Mouse (Mus musculus) kidney, adult 8-10 months (tissue): ENCODE measurements around the gene Adora1.
"Not testable (repeated sequence)": the region's sequence is repeated elsewhere in the genome, so short reads cannot be mapped to it uniquely, and the experiment has no call there.

ENCODE experiments used
- DNase-seq, 2 experiments: peaks; one replicate each; pipeline ENCODE4 v3.0.0; 2022

The Adora1 gene

DNA sequence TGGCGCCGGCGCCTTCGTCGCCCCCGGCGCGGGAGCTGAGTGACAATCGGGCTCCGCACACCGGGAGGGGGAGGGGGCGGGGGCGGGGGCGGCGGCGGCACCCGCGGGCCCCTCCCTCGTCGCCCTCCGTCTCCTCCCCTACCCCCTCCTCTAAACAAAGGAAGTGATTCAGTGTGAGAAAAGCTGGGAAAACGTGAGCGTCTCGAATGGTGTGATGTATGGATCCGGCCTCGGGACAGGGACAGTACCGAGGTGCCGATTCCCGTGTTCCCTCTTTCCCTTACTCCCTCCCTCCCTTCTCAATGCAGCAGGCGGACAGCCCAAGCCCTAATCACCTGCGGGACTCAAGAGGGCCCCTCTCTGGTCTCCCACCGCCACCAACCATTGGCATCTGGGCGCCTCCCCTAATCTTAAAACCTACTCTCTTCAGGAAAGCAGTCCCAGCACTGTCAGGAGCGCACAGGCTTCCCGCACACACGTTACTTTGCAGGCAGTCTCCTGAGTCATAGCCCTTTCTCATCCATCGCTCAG is at the start of gene Adora1:
Gene Adora1, minus strand, starts transcription at position 41 of the 531 bp plus-strand sequence.
- no peak for DNase-seq

DNA sequence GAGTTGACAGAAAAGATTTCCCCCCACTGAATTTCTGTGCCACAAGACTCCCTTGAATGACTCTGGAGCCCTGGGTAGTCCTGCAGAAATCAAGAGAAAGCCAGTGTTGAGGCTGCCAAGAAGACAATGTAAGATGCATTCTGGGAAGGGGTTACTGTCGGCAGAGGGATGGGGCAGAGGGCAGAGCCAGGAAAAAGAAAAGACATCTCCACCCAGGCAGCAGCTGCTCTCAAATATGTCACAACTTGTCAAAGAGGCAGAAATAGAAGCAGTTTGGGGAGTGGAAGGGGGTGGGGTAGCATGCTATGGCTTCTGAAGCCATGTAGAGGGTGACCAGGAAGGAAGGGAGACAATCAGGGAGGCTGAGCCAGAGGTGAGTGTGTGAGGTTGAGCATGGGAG is 47.9 kb upstream of the Adora1 start:
- no peak for DNase-seq

DNA sequence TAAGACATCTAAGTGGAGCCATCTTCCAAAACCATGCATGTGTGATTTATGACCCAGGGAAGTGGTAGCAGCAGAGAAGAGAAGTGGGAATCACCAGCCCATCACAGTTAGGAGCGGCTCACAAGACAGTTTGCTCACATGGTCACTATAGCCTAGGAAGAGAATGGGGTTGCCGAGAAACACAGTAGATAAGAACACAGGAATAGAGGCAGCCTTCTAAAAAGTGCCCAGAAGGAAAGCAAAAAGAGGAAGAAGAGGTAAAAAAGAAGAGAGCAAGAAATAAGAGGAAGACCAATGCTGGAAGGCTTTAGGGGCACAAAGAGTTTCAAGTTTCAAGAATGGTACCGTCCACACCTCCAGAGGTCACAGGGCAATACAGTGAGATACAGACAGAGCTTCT is 47.1 kb upstream of the Adora1 start:
- DNase-seq: no peak

DNA sequence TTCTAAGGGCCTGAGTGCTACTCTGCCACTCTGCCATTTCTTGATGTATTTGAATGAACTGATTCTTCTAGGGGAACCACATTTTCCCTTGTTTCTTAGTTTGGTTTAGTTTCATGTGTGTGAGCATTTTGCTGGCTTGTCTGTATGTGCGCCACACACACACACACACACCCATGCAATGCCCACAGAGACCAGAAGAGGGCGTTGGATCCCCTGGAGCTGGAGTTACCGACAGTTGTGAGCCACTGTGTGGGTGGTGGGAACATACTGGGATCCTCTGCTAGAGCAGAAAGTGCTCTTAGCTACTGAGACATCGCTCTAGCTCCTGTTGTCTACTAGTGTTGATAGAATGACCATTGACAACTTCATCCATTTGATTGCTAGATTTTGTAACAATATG is 46.3 kb upstream of the Adora1 start:
- no peak for DNase-seq

DNA sequence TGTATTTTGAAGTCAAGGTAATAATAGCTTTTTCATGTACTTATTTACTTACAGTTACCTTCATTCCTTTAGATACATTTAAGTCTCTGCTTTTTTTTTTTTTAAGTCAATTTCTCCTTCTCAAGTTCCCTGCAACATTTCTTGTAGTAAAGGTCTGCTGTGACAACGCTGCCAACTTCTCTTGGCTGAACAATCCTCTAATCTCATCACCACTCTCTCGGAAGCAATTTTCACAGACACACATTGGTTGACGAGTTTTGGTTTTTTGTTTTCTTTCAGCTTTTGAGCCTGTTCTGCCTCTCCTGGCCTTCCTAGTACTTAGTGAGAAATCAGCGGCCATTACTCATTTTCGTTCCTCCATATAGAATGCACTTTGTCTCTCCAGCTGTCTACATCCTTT is 44.9 kb upstream of the Adora1 start:
- DNase-seq: no peak

DNA sequence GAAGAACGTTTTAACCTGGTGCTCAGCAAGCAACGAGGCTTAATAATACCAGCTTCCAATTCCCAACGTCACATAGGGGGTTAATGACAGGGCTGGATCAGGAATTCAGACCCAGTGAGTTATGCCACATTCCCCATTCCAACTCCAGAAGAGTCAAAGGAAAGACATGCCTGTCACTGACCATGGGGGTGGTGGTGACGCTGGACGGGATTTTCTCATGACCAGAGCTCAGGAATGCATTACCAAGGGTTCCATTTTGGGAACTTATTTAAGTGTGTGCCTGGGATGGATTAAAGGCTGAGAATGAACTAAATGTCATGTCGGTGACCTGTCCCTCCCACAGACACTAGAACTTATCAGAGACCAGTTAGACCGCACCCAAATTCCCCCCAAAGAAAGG is 41.6 kb upstream of the Adora1 start:
- DNase-seq: no peak

DNA sequence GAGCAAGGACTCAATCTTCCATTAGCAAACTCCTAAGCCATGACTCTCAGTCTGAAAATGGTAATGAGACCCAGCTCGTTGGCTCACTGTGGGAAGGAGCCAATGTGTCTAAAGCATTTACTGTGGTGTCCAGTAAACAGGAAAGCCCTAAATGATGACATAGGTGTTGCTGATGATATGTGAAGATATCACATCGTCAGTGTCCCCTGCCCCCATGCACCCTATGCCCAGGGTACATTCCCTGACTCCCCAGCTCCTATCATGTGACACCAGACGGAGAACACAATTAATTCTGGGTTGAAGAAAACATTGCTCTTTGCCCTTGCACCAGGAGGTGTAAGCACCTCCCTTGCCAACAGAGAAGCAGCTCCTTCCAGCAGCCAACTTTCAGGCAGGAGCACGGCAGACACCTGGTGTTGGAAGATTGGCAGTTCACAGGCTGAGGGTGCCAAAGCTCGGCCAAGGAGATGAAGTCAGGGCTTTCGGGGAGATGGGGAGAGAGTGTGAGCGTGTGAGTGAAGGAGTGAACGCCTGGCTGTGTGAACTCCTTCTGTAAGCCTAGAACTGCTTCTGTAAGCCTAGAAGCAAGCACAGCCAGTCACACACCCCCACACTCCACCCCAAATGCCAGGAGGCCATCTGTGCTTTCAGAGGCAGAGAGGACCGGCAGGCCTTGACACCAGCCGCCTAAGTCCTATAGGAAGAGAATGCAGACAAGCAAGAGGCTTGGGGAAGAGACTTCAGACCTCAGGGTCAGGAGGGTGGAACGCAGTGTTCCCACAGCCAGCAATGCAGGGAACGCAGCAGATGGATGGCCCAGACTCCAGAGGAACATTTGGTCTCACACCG is 40.6 kb upstream of the Adora1 start:
- peak; percentile 62 to 76 for DNase-seq

DNA sequence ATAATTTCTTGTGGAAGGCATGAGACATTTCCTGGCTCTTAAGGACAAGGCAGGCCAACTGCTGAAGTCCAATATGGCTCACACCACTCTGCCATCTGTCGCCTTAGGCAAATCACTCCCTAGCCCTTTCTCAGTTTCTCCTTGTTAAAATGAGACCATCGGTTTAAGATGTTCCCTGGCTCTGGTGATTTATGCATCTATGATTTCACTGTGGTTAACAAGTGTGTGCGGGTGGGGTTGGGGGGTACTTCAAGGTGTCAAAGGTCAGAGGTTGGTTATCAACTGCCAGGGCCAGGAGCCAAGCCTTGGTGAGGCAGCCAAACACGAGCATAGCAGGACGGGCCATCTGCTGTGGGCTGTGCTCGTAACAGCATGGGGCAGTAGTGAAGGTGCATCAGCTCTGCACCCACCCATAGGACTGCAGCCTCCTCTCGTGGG is 39.3 kb upstream of the Adora1 start:
- DNase-seq: no peak

DNA sequence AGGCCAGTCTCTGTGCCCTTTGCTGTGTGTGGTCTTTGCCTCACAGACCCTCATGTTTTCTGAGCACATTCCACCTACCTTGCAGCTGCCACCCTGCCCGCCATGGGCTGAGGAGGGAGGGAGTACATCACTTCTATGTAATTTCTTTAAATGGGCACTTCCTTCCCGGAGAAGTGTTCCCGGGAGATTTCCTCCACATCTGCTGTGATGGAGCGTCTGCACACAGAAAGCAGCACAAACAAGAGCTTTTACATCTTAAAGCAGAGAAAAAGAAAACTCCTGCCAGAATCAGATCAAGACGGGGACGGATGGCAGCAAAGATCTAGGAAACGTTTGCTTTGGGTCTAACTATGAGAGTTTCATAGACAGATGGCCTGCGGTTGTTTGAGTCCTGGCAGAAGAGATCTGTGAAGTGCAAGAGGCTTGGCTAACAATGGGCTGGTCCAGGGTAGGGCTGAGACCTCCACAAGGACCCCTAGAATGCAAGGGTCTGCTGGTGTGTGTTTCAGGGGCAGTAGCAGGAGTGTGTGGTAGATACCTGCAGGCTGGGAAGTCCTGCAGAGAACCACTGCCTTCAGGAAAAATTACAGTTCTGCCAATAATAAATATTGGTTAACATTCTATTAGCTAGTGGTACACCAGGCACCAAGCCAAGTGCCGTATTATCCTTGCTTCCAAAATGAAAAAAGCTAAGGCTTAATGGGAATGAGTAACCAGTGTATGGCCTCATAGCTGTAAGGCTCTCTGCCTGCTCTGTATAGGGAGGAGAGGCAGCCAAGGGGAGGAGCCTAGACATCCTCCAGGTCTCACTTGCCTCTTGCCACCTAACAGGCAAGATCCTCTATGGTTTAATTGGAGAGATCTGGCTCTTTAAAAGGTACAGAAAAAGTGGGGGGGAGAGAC is 38.5 kb upstream of the Adora1 start:
- DNase-seq: no peak

DNA sequence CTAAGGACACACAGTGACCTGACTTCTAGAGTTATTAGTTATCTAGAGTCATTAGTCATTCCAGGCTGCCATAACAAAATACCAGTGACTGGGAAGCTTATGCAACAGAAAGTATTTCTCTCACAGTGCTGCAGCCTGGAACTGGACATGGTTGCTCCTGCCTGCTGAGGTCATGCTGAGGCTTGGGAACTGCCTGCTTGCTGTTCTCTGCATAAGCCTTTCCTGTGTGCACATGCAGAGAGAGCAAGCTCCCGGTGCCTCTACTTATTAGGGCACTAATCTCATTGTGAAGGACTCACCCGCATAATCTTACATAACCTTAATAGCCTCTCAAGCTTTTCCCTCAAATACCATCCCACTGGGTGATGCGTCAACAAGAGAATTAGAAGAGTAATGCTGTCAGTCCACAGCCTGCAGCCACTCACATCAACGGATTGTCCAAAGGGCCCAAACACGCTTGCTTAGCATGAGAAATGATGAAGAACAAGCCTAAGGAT is 37.6 kb upstream of the Adora1 start:
- no peak for DNase-seq

DNA sequence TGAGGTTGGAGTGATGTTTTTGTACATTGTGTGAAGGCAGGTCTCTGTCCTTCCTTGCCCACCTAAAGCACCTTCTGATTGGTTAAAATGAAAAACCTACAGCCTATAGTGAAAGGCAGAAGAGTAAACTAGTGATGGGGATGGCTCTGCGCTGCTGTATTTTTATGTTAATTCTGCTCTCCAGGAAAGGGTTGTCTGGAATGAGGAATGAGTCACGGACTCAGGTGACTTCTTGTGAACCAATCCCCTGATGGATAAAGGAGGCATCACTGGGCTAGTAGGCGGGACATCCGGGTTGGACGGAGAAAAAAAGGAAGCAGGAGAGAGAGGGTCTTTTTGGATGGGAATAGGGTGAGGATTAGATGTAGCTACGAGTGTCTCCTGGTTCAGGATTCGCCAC is 34.8 kb upstream of the Adora1 start:
- DNase-seq: no peak

DNA sequence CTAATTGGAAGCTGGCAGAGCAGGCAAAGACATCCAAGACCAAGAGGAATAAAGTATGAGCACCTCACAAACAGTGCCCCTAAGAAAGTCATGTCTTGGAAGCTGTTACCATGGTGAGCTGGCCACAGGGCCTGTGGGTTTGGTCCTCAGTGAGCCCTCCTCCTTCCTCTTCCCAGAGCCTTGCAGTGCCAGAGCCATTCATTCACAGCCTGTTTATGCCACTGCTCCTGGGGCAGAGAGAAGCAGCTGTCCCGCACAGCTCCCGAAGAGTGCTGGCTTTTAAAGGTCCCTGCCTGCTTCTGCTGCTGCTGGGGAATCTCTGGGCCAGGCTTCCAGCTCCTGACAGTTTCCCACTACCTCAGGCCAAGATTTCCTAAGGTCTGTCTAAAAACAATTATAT is 30.6 kb upstream of the Adora1 start:
- DNase-seq: no peak

DNA sequence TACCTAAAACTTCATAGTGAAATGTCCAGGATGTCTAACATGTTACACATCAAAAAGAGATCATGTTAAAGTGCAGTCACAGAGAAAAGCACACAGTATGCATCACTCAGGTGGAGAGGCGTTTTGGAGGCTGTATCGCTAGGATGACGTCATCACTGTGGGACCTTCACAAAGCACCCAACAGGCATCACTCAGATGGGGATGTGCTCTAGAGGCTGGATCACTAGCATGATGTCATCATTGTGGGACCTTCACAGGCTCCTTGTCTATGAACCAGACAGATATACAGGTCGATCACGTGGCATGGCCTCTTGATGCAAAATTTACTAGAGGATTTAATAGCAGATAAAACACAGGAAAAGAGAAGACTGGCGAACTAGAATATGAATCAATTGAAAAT is 29.1 kb upstream of the Adora1 start:
- no peak for DNase-seq

DNA sequence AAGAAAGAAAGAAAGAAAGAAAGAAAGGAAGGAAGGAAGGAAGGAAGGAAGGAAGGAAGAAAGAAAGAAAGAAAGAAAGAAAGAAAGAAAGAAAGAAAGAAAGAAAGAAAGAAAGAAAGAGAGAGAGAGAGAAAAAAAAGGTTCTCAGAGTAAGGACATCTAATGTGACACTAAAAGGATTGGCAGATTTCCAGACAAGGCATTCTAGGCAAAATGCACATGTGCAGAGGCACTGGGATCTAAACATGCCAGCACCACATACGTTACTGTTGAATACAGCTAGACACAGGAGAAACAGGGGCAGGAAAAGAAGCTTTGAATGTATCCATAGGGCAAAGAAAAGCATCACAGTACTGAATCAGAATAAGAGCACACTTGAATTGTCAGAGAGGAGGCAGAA is 14.4 kb upstream of the Adora1 start:
- DNase-seq: not testable (repeated sequence)

DNA sequence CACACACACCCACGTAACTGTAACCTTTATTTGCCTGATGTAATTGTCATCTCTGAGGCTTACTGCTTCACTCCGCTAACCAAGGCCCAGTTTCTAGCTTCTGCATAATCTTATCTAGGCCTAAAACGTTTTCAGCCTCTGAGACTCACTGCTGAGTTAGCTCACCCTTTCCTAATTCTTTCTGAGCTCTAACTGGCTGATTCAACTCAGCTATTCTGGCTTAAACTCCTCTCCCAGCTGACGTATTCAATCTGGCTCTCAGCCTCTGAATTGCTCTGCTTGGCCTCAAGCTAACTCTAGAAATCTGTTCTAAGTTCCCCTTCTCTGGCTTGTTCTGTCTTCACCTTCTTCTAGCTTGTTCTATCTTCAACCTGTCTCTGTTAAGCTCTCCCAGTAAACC is 11.4 kb upstream of the Adora1 start:
- no peak for DNase-seq

DNA sequence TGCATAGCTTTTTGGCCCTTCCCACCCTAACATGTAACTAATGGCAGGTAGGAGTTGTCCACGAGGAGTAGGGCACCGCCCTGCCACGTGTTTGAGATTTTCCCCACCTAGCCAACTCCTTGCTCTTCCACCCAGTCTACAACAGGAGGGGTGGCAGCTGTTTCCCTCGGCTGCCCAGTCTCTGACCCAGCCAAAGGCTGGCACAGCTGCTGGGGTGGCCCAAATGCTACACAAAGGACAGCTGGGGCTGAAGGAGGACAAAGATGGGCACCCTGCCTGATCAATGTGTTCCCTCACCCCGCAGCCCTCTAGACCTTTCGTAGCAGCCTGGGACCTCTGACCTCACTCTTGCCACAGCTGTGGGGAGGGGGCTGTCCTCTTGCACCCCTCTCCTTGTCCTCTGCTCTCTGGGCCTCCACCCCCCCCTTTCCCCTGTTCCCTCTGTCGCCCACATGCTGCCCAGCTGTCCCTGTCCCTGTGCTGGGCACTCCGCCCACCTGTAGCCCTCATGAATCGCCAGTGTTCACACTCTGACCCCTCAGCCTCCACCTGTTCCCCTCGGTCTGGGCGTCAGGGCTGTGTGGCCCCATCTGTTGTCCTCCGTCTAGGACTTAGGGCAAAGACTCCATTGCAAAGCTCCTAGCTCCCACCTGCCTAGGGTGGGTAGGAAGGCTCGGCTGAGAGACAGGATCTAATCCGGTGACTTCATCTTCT is 9.9 kb upstream of the Adora1 start:
- no peak for DNase-seq

DNA sequence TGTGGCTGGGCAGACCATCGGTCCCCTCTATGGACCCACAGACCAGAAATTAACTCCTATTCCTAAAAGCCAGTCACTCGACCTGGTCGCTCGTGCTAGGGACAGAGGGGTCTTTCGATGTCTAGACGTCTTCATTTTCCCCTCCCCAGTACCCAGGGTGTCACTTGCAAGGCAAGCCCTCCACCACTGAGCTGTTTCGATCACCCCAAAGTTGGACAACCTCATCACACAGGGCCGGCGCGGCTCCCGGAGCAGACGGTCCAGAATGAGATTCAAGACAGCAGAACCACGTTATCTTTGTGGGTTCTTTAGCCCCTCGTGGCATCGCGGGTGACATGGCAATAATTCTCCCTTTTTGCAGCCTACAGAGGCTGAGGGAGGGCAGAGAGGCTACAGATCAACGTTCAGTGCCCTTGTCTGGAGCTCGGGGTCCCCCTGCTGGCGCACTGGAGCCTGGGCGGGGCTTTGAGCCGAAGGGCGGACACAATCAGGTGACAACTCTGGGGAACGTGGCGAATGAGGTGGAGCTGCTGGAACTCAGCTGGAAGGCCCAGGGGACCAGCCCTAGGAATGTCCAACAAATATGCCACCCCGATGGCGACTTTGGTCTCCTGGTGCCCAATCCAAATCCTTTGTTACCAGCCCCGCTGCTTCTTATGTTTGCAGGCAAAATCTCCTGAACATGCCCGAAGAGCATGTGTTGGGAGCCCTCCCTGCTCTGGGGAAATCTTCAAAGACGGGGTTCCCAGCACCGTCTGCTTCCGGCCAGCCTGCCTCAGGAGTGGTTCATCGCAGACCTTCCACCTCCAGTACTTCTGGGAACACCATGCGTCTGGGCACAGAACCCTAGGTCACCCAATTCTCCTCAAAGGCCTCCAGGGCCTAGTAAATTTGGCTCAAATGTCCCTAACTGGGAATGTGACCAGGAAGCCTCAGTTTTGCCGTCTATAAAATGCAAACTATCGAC is 9.0 kb upstream of the Adora1 start:
- peak; percentile 83 to 91 for DNase-seq

DNA sequence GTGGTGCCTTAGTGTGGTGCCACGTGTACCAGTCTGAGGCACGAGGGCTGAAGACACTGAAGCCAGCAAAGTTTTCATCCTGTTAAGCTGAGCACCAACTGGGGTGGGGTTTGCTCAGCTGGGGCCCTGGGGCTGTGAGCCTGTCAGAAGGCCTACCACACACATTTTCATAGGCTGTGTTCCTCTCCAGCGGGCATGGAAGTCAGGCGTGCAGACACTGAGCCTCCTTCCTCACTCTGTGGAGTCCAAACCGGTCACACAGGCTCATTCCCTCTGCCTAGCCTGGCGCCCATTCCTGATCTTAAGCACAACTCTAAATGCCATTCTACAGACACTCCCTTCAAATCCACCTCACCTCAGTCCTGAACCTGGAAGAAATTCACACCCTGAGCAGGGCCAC is 8.3 kb upstream of the Adora1 start:
- no peak for DNase-seq

DNA sequence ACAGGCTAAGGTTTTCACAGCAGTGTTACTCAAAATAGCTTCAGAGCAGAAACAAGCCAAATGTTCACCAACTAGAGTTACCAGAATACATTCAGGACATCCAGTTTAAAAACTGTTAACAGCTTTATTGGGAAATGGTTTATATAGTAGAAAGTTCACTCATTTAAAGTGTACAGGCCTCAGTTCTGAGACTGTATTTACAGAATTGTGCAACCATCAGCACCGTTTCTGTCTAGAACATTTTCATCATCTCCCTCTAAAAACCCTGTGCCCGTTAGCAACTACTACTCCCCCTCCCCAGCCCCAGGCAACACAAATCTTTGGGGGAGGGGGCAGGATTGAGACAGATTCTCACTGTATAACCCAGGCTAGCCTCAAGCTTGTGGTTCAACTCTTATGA is 7.1 kb upstream of the Adora1 start:
- DNase-seq: no peak

DNA sequence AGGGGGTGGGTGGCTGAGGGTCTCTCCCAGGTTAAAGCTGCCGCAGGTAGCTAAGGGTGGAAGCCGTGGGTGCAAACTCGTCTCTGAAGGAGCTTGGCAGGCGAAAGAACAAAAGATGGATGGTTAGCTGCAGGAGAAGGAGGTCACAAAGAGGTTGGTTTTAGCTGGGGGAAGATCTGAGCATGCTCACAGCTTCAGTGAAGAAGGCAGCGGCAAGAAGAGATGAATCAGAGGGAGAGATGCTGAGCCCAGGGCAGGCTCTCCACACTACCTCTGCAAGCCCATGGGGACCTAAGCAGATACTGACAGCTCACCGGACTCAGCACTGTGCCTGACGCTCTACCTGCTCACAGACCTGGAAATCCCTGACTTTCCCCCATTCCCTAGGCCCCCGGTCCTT is 6.1 kb upstream of the Adora1 start:
- no peak for DNase-seq

DNA sequence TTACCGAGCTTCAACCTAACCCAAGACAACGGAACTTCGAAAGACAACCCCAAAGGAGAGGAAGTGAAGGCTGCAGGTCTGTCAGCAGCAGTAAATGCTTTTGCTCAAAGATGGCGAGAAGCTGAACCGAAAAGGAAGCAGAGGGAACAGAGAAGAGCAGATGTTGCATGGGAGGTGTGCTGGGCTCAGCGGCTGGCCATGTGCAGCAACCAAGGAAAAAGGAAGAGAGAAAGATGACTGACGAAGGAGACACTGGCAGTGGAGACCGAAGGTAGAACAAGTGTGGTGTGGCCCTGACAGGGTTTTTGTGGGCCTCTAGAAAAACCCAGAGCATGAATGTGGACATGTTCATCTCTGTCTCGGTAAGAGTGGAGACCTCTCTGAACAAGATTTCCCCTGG is 5.5 kb upstream of the Adora1 start:
- no peak for DNase-seq

DNA sequence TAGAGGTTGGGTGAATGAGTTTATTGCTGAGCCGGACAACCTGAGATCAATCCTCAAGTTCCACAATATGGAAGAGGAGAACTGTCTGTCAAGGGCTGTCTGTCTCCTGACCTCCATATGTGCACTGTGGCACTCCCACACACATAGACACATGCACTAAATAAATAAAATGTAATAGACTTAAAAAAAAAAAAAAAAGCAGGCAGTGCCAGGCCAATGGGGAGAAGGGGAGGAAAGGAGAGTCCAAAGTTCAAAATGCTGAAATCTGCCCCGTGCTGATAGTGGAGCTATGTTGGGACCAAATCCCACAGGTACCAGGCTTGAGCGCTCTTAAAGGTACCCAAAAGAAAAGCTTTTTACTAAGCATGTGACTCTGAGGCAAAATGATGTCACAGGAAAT is 2.2 kb upstream of the Adora1 start:
- DNase-seq: peak in 1 of 2 experiments; percentile 25
